Mouse (Mus musculus) hematopoietic stem cell, adult 5-6 weeks (primary cell): ENCODE results near the gene Krtcap2. TPM values are rescaled to one million over a fixed set of nuclear protein-coding genes. Genes with fewer than 3 reads are reported as not detected.

Experiments
- ATAC-seq, 2 experiments: fragments of 125-278 bp in 1 of 2; replicated peaks in 1 of 2; 2 replicates each; pipeline ENCODE4 v1.8.0; 2016 to 2017; ENCODE audit warnings: inconsistent platforms in 2 of 2, mild to moderate bottlenecking in 2 of 2, moderate number of reproducible peaks in 2 of 2, low read depth in 1 of 2, moderate TSS enrichment in 1 of 2; ENCODE audit not compliant: low FRiP score in 2 of 2, poor library complexity in 2 of 2, severe bottlenecking in 2 of 2, insufficient read depth in 1 of 2, low TSS enrichment in 1 of 2
- total RNA-seq: library from RNA; stranded (forward); fragments of 172-1452, 232-1000 nt; gene quantifications from 2 replicates; pipeline ENCODE4 v1.2.3, GENCODE M21; 2017

Krtcap2 gene
- total RNA-seq, 1 experiment from 2014 or later = 108 TPM

DNA sequence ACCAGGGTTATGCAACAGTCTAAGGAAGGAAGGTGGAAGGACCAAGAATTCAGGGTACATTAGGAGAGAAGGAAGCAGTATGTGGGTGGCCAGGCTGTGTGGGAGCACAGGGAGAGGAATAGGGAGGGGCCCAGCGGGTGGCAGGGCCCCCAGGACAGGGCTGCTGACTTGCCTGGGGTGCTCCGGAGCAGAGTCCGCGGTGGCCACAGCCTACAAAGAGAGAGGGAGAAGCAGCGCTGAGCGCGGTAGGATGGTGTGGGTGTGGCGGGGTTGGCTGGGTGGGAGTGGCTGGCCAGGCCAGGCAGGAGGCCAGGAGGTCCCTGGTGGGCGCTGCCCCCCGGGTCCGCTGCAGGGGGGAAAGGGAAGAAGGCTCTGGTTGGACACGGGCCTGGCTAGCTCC, 7.3 kb upstream of the Krtcap2 start:
- ATAC-seq = no peak

DNA sequence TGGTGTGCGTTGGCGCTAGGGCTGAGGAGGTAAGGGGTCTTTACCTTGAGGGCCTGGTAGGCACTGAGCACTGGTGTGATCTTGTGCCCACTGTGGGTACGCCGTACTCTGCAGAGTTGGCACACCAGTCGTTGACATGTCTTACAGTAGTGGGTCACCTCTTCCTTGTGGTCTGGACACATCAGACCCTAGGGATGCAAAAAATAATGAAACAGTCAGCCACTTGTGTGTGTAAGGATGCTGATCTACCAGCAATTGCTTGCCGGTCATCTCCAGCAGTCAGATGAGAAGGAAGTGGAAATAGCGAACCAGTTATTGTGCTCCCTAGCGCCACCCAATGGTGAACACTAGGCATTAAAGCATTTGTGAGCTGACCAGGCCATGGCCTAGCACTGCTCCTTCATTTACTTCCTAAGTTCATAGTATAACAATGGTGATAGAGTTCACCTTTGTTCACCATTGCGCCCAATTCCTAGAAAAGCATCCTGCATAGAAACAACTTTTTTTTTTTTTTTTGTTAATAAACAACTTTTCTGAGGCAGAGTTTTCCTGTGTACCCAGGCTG, 3.4 kb upstream of the Krtcap2 start:
- ATAC-seq = 0 out of 4 replicates have a peak, but pooled peaks have one; percentile 24 to 26

GRCm38 (mm10) chr3:89243609-89244008, 2.2 kb upstream of the Krtcap2 start:
- ATAC-seq = peak; percentile 74 to 80

DNA sequence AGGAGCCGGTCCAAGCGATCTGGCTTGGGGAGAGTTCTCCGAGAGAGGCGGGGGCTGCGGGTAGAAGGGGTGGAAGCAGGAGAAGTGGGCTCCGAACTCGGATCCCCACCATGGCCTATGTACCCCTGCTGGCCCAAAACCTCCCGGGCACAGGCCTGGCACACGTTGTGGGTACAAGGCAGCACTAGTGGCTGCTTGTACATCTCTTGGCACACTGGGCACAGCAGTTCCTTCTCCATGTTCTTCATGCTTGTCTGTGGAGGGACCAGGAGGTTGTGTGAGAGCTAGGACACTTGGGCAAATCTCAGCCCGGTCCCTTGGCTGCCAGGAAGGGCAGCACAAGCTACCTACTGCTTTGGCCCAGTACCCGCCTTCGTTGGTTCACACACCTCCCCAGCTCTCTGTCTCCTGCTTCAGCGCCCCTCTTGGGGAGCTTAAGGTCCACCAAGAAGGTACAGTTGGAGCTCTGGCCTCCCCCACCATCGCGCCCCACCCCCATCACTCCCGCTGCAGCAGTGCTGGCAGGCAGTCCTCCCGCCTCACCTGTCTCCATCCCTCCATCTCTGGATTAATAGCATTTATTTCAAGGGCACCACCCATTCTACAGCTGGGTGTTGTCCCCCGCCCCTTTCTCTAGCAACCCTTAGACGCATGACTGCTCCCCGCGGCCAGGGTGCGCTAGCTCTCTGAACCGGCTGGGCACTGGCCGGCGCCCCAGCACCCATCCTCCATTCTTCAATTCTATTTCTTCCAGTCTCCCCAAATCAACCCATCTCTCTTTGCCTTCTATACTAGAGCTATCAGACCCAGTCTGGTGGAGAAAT, 1.4 kb upstream of the Krtcap2 start:
- peak; percentile 20 to 29; a peak in 2 of 4 replicates for ATAC-seq

DNA sequence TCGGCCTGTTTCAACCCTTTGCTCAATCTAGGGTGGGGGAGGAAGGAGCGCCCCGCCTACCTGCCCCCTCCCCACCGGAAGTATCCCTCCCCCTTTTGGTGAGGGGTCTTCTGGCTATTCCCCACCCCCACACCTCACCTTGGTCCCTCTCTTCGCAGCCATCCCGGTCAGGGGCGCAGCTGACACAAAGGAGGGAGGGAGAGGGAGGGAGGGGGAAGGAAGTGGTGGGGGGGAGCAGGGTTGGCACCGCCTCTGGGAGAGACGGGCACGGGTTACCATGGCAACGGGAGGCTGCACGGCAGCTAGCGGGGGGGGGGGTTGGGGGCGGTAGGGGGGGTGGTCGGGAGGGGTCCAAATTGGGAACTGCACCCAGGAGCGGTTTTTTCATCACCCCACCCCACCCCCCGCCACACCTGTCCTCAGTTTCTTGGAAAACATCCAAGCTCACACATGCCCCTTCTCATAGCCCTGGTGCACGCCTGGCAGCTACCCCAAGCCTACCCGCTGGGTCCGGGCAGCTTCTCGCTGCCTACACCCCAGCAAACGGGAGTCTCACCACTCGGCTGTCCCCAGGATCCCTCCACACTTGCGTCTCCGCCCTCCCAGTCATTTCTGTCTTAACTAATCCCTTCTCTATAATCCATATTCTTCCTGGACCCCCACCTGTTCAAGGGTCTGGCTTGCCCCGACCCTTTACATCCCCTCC, 631 bp upstream of the Krtcap2 start:
- ATAC-seq = no peak

GRCm38 (mm10) chr3:89246261-89247100, 715 bp downstream of the Krtcap2 start, which contains the start of gene Trim46:
TSS of gene Trim46 (minus strand) at chr3:89246309.
- ATAC-seq = peak; percentile 66 to 70

DNA sequence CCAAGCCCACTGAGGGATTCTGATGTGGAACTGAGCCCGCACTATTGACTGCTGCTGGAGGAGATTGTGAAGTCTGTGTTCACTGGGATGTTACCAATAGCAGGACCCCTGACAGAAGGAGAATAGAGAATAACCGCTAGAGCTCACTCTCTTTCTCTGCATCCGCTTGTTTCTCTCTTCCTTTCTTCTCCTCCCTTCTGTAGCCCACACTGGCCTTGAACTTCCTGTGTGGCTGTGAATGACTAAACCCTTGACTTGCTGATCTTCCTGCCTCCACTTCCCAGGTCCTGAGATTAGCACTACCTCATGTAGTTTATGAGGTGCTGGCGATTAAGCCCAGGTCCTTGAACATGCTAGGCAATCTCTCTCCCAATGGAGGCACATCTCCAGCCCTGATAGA, 1.7 kb downstream of the Krtcap2 start:
- no peak for ATAC-seq

- peak; percentile 8 to 29; a peak in 1 of 4 replicates for ATAC-seq
These were observed 4.8 kb downstream of the Krtcap2 start for GRCm38 (mm10) chr3:89250435-89251040.

DNA sequence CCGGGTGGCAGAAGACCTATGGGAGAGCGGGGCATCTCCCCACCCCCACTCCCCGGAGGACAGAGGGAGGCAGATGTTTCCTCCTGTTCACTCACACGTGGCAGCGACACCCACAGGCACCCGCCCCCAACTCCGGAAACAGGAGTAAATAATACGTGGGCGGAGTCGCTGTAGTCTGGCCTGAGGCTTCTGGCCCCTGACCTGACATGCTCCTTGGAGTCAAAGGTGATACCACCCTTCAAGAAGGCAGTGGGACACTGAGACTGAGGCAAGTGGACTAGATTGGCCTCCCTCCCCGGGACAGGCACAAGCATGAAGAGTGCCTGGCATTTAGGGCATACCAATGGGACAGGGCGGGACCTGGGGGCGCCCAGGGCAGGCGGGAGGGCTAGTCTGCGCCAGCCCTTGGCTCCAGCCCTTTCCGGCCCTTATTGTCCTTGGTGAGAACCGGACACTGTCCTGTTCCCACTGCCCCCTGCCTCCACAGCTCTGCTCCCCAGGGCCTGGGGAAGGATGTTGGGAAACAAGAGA, 5.7 kb downstream of the Krtcap2 start:
- ATAC-seq = peak; percentile 87 to 89

DNA sequence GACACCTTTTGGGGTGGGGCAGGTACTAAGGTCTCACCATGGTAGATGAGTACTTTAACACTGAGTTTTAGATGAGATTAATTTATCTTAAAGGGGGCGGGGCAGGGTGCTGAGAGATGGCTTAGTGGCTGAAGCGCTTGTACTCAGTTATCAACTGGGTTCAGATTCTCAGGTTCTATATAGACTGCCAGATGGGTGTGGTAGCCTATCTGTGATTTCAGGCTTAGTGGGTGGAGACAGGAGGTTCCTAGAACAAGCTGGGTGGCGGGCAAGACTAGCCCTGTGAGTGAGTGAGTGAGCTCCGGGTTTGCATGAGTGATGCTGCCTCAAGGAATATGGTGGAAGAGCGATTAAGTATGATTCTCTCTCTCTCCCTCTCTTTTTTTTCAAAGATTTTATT, 9.2 kb downstream of the Krtcap2 start:
- no peak for ATAC-seq

- no peak for ATAC-seq
These were observed 10.4 kb downstream of the Krtcap2 start for GRCm38 (mm10) chr3:89256177-89256576.

GRCm38 (mm10) chr3:89259076-89259475, 13.3 kb downstream of the Krtcap2 start, which contains the start of gene Dpm3:
TSS of gene Dpm3 (plus strand) at chr3:89259358.
- ATAC-seq = no peak

GRCm38 (mm10) chr3:89260211-89260610, 14.4 kb downstream of the Krtcap2 start:
- ATAC-seq = no peak

- ATAC-seq = no peak
These were observed 16.7 kb downstream of the Krtcap2 start for GRCm38 (mm10) chr3:89262417-89262816.

DNA sequence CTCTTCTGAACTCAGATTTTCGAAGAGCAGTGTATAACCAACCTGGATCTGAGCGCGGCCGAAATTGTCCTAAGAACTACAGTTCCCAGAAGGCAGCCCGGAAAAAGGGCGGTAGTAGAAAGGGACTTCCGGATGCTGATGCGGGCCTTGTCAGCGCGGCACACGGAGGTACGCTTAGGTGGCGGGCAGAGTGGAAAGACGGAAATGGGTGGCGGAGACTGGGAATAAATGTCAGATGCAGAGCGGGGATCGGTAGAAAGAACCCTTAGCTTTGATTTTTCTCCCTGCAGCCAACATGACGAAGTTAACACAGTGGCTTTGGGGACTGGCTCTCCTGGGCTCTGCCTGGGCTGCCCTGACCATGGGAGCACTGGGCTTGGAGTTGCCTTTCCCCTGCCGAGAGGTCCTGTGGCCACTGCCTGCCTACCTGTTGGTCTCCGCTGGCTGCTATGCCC, 20.7 kb downstream of the Krtcap2 start:
- peak; percentile 81 to 85 for ATAC-seq

DNA sequence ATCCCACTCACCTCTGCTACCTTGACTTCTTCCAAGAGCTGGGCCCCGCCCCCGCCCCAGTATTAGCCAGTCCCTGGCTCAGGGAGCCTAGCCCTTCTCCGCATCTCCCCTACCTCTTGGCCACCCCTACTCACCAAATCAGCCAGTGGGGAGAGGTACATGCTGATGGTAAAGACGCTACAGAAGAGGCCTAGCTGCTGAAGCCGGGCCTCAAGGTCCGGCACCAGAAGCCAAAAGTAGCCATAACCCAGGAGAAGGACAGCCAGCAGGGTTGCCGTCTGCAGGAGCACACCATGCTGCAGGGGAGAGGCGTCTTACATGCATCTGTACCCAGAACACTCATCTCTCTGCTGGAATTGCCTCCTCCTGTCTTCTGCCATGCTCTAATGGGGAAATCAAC, 23.1 kb downstream of the Krtcap2 start:
- ATAC-seq = no peak
